Mouse (Mus musculus) CD4-positive helper T cell, adult 2 months (primary cell): Measurements from ENCODE around the gene Hivep3.
A peak's percentile ranks its signal among the peaks of the same experiment; 100 is the strongest.

Experiments
- DNase-seq: peaks from one replicate; pipeline ENCODE4 v3.0.0-alpha.2; 2012; ENCODE audit warnings: low read depth, missing footprints, low spot score

The Hivep3 gene

DNA sequence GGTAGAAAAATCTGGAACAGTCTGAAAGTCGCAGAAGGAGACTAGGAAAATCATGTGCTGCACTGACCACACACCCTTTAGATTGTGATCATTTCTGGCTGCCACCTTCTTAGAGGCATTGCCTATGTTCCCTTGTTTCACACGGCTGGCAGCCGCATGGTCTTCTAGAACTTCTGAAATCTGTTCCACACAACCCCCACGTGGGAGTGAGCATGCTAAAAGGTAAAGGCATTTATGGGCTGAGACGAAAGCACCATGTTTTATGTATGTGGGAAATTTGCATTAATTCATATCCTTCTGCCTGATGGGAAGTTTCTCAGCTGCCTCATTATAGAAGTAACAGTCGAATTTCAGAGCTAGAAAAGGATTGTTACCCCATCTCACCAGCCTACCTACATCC, 140.4 kb downstream of the Hivep3 start:
- DNase-seq, result no peak

DNA sequence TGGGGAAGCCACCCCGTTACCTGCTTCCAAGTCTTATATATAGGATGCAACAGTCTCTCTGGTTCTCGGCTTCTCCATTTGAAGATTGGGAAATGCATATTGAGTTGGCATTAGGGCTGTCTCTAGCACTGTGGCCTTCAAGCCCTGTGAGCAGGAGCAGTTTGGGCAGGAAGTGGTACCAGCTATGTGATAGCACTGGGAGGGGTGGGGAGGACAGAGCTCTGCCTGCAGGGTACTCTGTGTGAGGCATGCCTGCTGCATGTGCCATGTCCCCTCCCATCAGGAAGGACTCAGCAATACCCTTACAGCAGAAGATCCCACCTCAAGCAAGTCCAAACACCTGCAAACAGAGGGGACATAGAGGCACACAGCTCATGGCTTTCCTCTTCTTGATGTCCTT, 142.0 kb downstream of the Hivep3 start:
- no peak for DNase-seq

DNA sequence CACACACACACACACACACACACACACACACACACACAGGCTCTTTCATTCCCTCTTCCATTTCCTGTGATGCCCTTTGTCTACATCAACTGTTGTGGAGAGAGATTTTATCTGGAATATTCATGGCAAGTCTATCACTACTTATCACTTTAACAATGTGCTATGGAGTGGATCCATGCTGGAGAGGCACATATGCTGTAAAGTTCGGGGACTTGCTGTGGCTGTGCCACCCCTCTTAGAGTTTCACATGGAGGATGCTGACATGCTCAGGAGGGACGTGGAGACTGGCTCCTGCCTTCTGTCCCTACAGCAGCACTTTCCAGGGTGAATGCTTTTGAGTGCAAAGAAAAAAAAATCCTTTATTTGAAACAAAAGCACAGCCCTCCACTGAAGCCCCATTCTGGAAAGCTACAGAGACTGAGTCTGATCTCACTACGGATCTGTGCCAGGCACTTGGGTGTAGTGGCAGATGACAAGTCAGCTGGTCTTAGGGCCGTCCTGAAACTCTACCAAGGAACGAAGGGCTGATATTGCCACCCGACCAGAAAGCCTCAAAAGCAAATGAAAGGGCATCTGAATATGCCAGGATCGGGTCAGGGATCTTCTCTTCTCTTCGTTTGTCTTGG, 143.1 kb downstream of the Hivep3 start:
- no peak for DNase-seq

DNA sequence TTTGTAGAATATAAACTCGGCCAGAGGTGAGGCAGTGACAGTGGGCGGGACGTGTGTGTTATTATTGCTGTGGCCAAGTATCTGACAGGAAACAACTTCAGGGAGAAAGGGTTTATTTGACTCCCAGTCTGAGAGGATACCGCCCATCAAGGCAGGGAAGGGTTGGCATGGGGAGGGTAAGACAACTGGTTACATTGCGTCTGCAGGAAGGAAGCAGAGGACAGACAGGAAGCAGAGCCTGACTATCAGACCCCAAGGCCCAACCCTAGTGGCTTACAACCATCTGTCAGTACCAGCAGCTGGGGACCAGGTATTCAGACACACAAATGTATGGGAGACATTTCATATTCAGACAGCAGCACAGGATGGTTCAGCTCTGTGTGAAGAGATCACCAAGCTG, 144.6 kb downstream of the Hivep3 start:
- DNase-seq, result no peak

DNA sequence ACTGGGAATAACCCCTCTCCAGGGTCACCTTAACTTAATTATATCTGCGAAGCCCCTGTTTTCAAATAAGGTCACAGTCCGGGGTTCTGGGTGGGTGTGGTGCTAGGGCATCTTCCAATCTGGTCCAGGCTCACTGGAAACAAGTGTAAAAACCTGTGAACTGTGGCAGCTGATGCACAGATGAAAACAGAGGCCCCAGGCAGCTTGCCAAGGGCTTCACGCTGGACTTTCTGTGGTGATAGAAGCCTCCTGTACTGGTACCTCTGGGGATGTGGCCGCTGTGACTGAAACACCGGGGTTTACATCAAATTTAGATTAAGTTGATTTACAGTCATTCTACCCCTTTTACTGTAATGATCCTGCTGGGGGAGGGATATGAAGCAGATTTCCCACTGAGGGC, 146.1 kb downstream of the Hivep3 start:
- DNase-seq, result no peak

DNA sequence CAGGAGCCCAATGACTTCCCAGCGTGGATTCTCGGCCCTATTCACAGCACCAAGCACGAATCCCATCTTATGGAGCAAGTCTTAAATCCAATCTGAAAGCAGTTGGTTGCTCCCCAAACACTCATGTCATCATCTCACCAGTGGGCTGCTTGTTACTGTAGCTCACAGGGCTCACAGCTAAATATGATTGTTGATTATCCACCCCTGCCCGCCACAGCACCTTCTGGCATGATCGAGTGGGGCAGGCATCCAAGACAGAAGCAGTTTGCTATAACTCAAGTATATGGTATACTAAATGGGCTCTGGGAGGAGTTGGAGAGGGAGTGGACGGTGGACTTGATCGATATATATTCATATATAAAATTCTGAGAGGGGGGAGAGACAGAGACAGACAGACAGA, 146.7 kb downstream of the Hivep3 start:
- no peak for DNase-seq

DNA sequence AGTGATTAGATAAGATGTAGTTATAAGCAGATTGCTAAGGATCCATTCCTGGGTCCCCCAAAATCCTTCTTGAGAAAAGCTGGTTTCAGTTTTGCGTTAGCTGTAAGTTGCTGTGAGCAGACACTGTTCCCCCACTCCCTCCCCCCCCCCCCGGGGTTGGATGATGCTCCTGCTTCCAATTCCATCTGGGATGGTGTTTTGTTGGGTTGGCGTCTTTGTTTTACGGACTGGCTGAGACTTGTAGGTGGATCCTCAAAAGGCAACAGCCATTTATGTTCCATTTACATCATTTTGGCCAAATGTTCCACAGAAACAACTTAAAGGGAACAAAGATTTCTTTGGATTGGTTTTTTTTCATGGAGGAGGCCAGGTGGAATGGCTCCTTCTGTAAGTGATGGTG, 147.7 kb downstream of the Hivep3 start:
- DNase-seq, result no peak

DNA sequence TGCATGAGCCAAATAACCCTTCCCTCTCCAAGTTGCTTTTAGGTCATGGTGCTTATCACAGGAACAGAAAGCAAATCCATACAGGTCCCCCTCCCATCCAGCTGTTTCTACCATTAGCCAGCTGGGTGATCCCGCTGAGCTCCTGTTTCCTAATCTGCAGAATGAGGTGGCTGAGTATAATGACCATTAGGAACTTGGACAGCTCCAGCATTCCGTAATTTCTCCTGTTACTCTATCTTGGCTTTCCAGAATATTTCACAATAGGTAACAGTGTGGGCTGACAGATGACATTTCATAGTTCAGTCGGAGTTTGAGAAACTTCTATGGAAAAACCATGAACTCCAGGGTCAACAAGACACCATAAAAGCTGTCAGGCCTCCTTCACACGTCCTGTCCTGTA, 148.8 kb downstream of the Hivep3 start:
- no peak for DNase-seq

DNA sequence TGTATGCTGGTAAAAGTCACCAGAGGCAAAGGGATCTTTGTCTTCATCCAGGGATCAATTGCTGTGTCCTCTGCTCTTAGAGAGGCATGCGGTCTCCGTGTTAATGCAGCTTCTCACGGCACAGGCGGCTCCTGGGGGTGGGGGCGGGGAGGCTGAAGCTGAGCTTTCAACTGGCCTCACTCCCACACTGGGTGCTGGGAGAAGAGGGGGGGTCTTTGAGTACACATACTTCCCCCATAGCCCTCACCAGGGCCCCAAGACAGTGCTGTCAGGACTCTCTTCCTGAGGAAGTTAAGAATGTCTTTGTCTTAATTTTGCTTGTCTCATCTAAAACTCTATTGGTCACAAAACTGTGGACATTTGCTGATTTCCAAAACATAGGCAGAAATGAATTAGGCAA, 149.2 kb downstream of the Hivep3 start:
- DNase-seq, result no peak

DNA sequence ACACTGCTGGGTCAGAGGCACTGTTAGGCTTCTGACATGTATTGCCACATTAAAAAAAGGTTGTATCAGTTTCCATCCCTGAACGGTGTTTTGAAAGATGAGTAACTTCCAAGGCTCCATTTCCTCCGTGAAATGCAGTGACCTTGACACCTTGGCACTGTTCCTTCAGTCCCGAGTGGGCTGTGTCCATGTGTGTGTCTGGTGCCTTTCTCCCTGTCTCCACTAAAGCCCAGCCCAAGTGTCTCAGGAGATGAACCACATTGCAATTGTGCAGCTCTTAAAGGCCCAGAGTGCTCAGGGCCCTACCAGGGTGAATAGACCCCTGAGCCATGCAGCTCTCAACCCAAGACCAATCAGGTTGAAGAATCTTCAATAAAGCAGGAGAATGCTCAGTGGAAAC, 153.0 kb downstream of the Hivep3 start:
- no peak for DNase-seq

DNA sequence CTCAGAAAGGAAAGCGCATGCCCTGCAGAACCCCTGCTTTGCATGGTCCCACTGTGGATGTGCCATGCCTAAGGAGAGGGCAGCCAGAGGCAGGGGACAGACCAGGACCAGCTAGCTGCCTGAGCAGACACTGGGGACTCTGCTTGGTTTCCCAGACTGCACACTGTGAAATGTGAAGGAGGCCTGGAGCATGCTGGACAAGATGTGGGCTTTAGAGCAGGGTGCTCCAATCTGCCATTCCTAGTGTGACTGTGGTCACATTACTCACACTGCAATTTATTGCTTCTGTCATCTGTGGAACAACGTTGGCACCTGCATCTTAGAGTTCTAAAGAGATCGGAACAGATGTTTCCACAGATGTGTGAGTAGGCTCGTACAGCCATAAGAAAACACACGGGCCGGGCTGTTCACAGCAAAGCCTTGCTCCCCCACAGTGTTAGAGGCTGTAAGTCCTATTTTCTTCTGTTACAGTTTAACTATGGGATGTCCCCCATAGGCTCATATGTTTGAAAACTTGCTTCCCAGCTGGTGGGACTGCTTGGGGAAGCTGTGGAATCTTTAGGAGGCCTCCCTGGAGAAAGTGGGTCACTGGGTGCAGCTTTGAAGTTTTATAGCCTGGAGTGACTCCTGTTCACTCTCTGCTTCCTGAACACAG, 154.1 kb downstream of the Hivep3 start:
- no peak for DNase-seq

DNA sequence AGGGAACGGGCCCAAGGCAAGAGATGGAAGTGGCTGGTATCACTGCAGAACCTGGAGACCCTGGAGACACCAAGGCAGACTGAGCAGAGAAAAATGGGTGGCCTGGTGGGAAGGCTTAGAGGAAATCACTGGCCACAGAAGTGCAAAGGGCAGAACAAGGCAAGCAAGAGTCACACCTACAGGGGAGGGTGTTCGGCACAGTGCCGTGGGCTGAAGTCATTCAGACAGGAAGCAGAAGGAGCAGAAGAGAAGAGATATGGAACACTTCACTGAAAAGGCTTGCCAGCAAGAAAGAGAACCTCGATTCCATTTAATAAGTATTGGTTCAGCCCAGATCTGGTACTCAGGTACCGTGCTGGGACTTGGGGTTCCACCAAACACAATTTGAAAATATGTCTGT, 156.2 kb downstream of the Hivep3 start:
- DNase-seq, result no peak

DNA sequence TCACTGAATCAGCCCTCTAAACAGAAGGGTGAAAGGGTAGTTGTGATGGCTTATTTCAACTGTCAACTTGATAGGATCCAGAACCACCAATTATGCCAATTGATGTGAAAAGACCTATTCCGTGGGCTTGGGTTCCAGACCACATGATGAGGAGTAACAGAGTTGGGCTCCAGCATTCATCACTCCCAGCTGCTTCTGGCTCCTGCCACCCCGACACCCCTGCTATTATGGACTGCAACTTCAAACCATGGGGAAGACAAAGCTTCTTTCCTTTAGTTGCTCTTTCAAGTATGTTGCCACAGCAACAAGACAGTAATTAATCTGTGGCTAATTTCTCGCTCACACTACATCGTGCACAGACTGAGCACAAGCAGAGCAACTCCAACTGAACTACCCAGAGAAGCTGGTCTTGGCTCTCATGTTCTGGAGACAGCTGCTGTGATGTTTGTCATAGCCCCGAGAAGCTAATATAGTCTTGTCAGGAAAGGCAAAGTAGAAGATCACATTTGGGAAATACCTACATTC, 159.7 kb downstream of the Hivep3 start:
- no peak for DNase-seq

DNA sequence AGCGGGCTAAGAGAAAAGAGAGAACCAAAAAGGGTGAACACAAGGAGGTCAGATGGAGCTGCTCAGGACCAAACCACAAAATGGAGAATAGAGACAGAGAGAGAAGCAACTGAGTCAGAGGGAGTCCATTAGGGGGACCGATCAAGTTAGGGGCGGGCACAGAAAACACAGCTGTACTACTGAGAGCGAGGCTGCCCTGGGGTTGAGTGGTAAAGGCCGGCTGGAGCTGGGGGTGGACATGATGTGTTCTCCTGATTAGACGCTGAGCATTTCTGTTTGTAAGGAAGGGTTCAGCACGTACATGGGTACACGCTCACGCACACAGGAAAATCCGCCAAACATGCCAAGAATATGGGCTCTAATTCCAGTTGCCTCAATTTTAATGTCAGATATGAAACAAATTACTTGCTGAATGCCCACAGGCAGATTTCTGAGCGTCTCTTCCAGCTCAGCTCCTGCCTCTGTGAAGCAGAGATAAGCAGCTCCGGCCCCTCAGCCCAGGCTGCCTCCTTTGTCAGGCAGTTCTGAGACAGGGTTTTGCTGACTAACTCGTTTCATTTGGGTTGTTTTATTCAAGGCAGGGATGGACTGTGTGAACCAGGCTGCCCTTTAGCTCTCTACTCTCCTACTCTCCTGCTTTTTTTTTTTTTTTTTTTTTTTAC, 161.3 kb downstream of the Hivep3 start:
- DNase-seq, result no peak

DNA sequence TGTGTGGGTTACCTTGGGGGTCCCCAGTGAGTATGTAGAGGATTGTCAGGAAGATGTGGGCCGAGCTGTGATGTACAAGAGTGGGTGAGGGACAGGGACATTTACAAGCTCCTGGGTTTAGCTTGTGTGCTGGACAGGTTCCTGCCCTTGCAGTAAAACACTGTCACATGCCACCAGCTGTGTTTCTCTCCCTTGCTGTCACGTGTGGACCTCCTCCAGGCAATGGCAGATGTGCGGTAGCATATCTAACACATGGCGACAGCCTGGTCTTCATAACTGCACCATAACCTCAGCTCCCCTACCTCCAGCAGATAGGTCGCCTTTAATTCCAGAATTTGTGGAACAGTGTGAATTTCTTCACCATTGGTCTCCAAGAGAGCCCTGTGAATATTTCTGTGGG, 161.9 kb downstream of the Hivep3 start:
- no peak for DNase-seq

DNA sequence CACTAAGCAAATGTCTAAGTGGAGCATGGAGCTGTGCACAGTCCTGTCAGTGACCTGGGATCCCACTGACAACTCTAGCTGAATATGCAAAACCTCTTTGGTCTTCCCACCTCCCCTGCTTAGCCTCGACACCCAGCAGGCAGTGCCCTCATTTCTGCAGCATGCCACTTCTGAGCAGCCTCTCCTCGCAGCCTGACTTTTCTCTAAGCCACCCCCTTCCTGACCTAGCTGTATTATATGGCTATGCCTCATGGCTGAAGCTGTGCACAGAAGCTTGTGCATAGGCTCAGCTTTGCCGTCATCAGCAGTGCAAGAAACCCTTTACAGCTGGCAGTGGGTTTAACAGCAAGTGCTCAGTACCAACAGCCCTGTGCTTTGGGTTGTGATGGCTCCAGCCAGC, 163.0 kb downstream of the Hivep3 start:
- no peak for DNase-seq

DNA sequence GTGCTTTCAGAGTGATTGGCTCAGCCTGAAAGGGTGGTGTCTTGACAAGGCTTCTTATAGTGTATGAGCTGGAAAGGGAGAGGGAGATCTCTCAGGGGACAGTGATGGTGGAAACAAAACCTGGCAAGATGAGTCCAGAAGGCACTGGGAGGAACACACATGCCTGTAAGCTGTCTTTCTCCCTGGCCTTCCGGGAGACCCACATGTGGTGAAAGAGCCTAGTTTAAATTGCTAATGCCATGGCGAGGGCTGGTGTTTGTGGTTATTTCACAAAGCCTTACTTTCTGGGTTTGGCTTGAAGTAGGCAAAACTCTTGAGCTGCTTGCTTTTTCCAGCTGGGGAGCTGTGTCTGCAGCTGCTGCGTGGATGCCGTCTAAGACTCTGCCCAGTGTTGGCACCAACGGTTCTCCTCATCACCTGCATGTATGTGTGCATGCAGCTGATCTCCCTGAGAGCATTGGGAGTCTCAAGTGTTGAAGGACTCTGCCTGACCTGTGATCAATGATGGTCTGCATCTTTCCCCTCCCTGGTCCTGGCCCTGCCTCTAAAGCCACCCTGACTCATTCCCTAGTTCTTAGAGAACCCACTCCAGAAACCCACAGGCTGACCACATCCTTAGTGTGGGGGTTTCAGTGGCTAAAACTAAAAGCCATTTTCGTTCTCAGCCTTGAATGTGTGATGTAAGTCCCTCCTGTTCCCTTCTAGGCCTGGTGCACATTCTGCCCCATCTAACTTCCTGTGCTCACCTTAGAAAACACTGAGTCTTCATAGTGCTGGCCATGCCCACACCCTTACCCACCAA, 163.7 kb downstream of the Hivep3 start:
- DNase-seq, result peak; percentile 7

DNA sequence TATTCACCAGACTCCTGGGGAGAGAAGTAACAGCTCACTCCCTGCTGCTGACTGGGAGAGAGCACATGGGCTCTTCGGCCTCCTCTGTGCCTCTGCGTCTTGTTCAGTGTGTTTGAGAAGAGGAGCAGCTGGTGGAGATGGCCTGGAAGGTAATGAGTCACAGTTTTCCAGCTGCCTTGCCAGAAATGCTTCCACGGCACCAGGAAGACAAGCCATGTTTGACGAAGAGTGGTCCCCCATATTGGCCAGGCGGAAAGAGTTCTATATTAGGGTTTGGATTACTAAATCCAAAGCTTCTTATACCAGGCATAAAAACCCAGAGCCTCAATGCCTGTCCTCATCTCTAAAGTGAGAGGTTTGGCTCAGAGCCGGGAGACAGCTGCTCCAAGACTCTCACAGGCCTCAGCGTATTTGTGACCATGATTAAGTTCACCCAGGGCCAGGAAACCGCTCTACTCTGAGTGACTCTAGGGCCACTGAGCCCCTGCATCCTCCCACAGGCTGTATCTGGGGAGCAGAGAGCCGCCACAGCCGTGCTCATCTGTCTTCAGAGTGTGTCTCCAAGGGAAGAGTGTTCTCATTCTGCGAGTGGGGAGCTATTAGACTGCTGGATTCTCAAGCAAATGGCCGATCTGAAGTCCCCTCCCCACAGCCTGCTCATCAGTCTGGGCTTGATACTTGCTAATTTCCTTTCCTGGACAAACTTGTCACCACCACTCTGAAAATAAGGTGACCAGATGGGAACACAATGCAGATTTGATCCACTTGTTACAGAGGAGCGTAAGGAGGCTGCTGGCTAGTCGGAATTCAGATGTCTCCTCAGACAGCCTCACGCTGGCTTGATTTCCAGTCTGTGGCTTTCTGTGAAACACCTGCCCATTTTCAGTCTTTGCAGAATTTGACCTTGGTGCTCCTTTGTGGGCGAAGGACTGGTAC, 168.2 kb downstream of the Hivep3 start:
- no peak for DNase-seq

DNA sequence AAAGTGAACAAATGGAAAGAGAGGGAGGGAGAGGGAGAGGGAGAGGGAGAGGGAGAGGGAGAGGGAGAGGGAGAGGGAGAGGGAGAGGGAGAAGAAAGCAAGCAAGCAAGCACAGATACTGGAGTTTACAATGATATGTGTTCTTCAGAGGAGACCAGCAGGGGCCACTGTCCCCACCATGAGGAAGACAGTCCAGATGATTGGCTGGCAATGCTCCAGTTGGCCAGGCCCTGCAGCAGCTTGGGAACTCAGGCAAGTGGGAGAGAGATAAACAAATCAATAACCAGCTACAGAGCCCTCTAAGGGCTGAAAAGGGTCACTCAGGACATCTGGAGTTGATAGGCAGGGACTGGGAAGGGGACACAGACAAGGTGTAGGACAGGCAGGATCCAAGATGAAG, 169.7 kb downstream of the Hivep3 start:
- no peak for DNase-seq

DNA sequence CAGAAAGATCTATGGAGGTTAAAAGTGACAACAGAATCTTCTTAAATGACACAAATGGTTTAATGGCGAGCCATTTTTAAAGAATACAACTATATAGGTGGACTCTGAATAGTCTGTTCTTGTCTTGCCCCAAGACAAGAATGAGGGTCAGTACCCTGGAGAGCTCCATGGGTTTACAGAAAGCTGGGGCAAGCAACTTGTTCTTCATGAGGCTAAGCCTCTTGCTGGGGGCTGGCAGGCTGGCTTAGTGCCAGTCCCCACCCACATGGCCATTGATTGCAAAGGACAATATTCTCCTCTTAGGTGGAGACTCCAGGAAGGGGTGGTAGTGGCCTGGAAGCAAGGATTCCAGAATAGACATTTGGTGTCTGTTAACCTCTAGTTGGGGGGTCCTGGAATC, 170.2 kb downstream of the Hivep3 start:
- no peak for DNase-seq

DNA sequence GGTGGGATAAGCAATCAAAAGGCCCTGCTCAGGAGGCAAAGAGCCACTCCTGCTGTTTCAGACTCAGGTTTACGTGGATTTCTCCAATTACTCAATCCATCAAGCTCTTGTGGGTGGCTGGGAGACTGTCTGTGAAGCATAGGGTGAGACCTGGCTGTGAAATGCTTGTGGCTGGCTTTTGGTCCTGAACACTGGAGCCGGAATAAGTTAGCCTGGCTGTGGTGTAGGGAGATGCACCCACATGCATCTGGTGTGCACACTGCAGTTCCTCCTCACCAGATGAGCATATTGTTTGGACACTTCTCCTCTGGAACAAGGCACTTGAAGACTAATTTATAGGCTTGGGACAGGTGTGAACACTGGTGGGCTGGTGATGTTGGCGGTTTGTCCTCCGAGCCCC, 170.7 kb downstream of the Hivep3 start:
- DNase-seq, result no peak
